Mouse (Mus musculus) MEL (cell line): ENCODE data around the gene Brat1. TPM values are rescaled to one million over a fixed set of nuclear protein-coding genes. Genes with fewer than 3 reads are reported as not detected.

Experiments
- DNase-seq: peaks from one replicate; pipeline ENCODE4 v3.0.0; 2011; ENCODE audit warnings: low read depth, low spot score
- H3K27ac ChIP-seq: 2 replicates; pipeline ENCODE4 v1.5.1; 2012; ENCODE audit warnings: low read depth, mild to moderate bottlenecking, control low read depth, low read length, moderate library complexity; ENCODE audit not compliant: control insufficient read depth
- H3K27me3 ChIP-seq, 2 experiments: fragments of 150-350 bp in 1 of 2; sonication (generic) in 1 of 2; 2 replicates each; pipeline ENCODE4 v1.6.1; 2012; ENCODE audit warnings: low read length in 2 of 2, mild to moderate bottlenecking in 2 of 2, improper control_type of control experiment in 1 of 2, moderate library complexity in 1 of 2; ENCODE audit not compliant: insufficient read depth in 2 of 2, control insufficient read depth in 1 of 2
- H3K36me3 ChIP-seq, 2 experiments: 2 replicates each; pipeline ENCODE4 v1.6.1; 2012 to 2014; ENCODE audit warnings: low read length in 2 of 2, improper control_type of control experiment in 1 of 2, inconsistent platforms in 1 of 2, mild to moderate bottlenecking in 1 of 2; ENCODE audit not compliant: insufficient read depth in 2 of 2, control insufficient read depth in 1 of 2
- H3K4me1 ChIP-seq, 2 experiments: fragments of 150-350 bp in 1 of 2; sonication (generic) in 1 of 2; 2 replicates each; pipeline ENCODE4 v1.6.1; 2012; ENCODE audit warnings: low read length in 2 of 2, improper control_type of control experiment in 1 of 2, mild to moderate bottlenecking in 1 of 2; ENCODE audit not compliant: insufficient read depth in 2 of 2, control insufficient read depth in 1 of 2
- H3K4me3 ChIP-seq, 2 experiments: fragments of 150-350 bp in 1 of 2; sonication (generic) in 1 of 2; 2 replicates each; pipeline ENCODE4 v1.5.1; 2012; ENCODE audit warnings: low read depth in 2 of 2, low read length in 2 of 2, mild to moderate bottlenecking in 2 of 2, moderate library complexity in 2 of 2, control low read depth in 1 of 2, improper control_type of control experiment in 1 of 2; ENCODE audit not compliant: control insufficient read depth in 1 of 2, insufficient read depth in 1 of 2
- H3K79me2 ChIP-seq: 2 replicates; pipeline ENCODE4 v1.6.1; 2012; ENCODE audit warnings: mild to moderate bottlenecking, low read length, moderate library complexity; ENCODE audit not compliant: control insufficient read depth, poor library complexity, insufficient read depth
- H3K9ac ChIP-seq: 2 replicates; pipeline ENCODE4 v1.6.1; 2012; ENCODE audit warnings: low read depth, mild to moderate bottlenecking, control low read depth, low read length, moderate library complexity; ENCODE audit not compliant: control insufficient read depth, poor library complexity, severe bottlenecking
- H3K9me3 ChIP-seq: fragments of 150-350 bp; sonication (generic); replicated peaks from 2 replicates; pipeline ENCODE4 v1.6.1; 2012; ENCODE audit warnings: mild to moderate bottlenecking, low read length, improper control_type of control experiment, moderate library complexity; ENCODE audit not compliant: insufficient read depth
- CHD1 ChIP-seq: IDR thresholded peaks from 2 replicates; pipeline ENCODE4 v1.6.1; 2012; ENCODE audit warnings: low read depth, mild to moderate bottlenecking, inconsistent platforms, low read length, improper control_type of control experiment
- CHD2 ChIP-seq: IDR thresholded peaks from 2 replicates; pipeline ENCODE4 v1.6.1; 2011; ENCODE audit warnings: low read length, improper control_type of control experiment
- CTCF ChIP-seq, 3 experiments: IDR thresholded peaks in 2 of 3; conservative IDR thresholded peaks in 1 of 3; 2 replicates each; pipeline ENCODE4 v1.5.1; 2011 to 2012; ENCODE audit warnings: low read length in 3 of 3, low read depth in 2 of 3, mild to moderate bottlenecking in 2 of 3, improper control_type of control experiment in 1 of 3, inconsistent platforms in 1 of 3, mixed read lengths in 1 of 3, moderate library complexity in 1 of 3; ENCODE audit not compliant: control insufficient read depth in 1 of 3, insufficient read depth in 1 of 3, poor library complexity in 1 of 3, severe bottlenecking in 1 of 3
- E2F4 ChIP-seq: IDR thresholded peaks from 2 replicates; pipeline ENCODE4 v1.6.1; 2011; ENCODE audit warnings: low read depth, low read length, improper control_type of control experiment, borderline replicate concordance
- ELF1 ChIP-seq: IDR thresholded peaks from 2 replicates; pipeline ENCODE4 v1.6.1; 2014; ENCODE audit warnings: low read depth, mild to moderate bottlenecking, inconsistent platforms, low read length, improper control_type of control experiment, moderate library complexity
- ETS1 ChIP-seq: IDR thresholded peaks from 2 replicates; pipeline ENCODE4 v1.6.1; 2012; ENCODE audit warnings: low read depth, mild to moderate bottlenecking, inconsistent platforms, low read length, improper control_type of control experiment, moderate library complexity
- GABPA ChIP-seq: IDR thresholded peaks from 2 replicates; pipeline ENCODE4 v1.6.1; 2012; ENCODE audit warnings: low read depth, mild to moderate bottlenecking, inconsistent platforms, low read length, improper control_type of control experiment, moderate library complexity
- GATA1 ChIP-seq: IDR thresholded peaks from 2 replicates; pipeline ENCODE4 v1.6.1; 2011; ENCODE audit warnings: low read depth, low read length, improper control_type of control experiment
- HCFC1 ChIP-seq: IDR thresholded peaks from 2 replicates; pipeline ENCODE4 v1.6.1; 2012; ENCODE audit warnings: low read depth, mild to moderate bottlenecking, inconsistent platforms, low read length, improper control_type of control experiment, moderate library complexity
- JUND ChIP-seq: IDR thresholded peaks from 2 replicates; pipeline ENCODE4 v1.6.1; 2011; ENCODE audit warnings: low read depth, mild to moderate bottlenecking, improper control_type of control experiment, low read length
- MAFK ChIP-seq: IDR thresholded peaks from 2 replicates; pipeline ENCODE4 v1.6.1; 2011; ENCODE audit warnings: low read depth, mild to moderate bottlenecking, low read length, improper control_type of control experiment, borderline replicate concordance
- MAX ChIP-seq: IDR thresholded peaks from 2 replicates; pipeline ENCODE4 v1.6.1; 2011; ENCODE audit warnings: low read length, improper control_type of control experiment
- MAZ ChIP-seq: IDR thresholded peaks from 2 replicates; pipeline ENCODE4 v1.6.1; 2012; ENCODE audit warnings: low read depth, mild to moderate bottlenecking, inconsistent platforms, low read length, improper control_type of control experiment
- MEF2A ChIP-seq: IDR thresholded peaks from 2 replicates; pipeline ENCODE4 v1.6.1; 2014; ENCODE audit warnings: low read depth, mild to moderate bottlenecking, inconsistent platforms, low read length, improper control_type of control experiment; ENCODE audit not compliant: poor library complexity, insufficient replicate concordance, severe bottlenecking; ENCODE audit errors: extremely low read depth
- MXI1 ChIP-seq: IDR thresholded peaks from 2 replicates; pipeline ENCODE4 v1.6.1; 2011; ENCODE audit warnings: mild to moderate bottlenecking, low read depth, low read length, improper control_type of control experiment
- POLR2A ChIP-seq, 2 experiments: IDR thresholded peaks; 2 replicates each; pipeline ENCODE4 v1.6.1; 2011 to 2012; ENCODE audit warnings: low read length in 2 of 2, mild to moderate bottlenecking in 2 of 2, control low read depth in 1 of 2, improper control_type of control experiment in 1 of 2, low read depth in 1 of 2, moderate library complexity in 1 of 2; ENCODE audit not compliant: control insufficient read depth in 1 of 2, insufficient read depth in 1 of 2, poor library complexity in 1 of 2
- POLR2AphosphoS2 ChIP-seq: IDR thresholded peaks from 2 replicates; pipeline ENCODE4 v1.6.1; 2011; ENCODE audit warnings: low read length, improper control_type of control experiment
- POLR2AphosphoS5 ChIP-seq: IDR thresholded peaks from 2 replicates; pipeline ENCODE4 v1.6.1; 2012; ENCODE audit warnings: low read depth, borderline replicate concordance, mild to moderate bottlenecking, inconsistent platforms, low read length, moderate library complexity, mixed read lengths
- RAD21 ChIP-seq: IDR thresholded peaks from 2 replicates; pipeline ENCODE4 v1.6.1; 2011; ENCODE audit warnings: mild to moderate bottlenecking, low read depth, low read length, improper control_type of control experiment
- SIN3A ChIP-seq: IDR thresholded peaks from 2 replicates; pipeline ENCODE4 v1.6.1; 2012; ENCODE audit warnings: low read length, improper control_type of control experiment, inconsistent platforms
- SMC3 ChIP-seq: IDR thresholded peaks from 2 replicates; pipeline ENCODE4 v1.6.1; 2011; ENCODE audit warnings: low read depth, low read length, improper control_type of control experiment
- USF1 ChIP-seq: IDR thresholded peaks from 2 replicates; pipeline ENCODE4 v1.6.1; 2014; ENCODE audit warnings: low read depth, mild to moderate bottlenecking, inconsistent platforms, low read length, improper control_type of control experiment, moderate library complexity
- ZC3H11A ChIP-seq: IDR thresholded peaks from 2 replicates; pipeline ENCODE4 v1.6.1; 2012; ENCODE audit warnings: low read depth, mild to moderate bottlenecking, inconsistent platforms, low read length, improper control_type of control experiment
- ZMIZ1 ChIP-seq: IDR thresholded peaks from 2 replicates; pipeline ENCODE4 v1.6.1; 2012; ENCODE audit warnings: low read depth, mild to moderate bottlenecking, inconsistent platforms, low read length, improper control_type of control experiment, moderate library complexity
- ZNF384 ChIP-seq: IDR thresholded peaks from 2 replicates; pipeline ENCODE4 v1.6.1; 2012; ENCODE audit warnings: low read depth, mild to moderate bottlenecking, inconsistent platforms, low read length, improper control_type of control experiment
- polyA plus RNA-seq, 2 experiments: library from polyadenylated mRNA; stranded (reverse) in 1 of 2; unstranded in 1 of 2; fragments of >175 nt in 1 of 2; fragments of >200 nt in 1 of 2; gene quantifications; 2 replicates each; pipeline versions ENCODE4 v1.2.1 to v1.2.4; 2012; ENCODE audit warnings: low replicate concordance in 2 of 2, low read depth in 1 of 2; ENCODE audit not compliant: insufficient read length in 2 of 2, insufficient read depth in 1 of 2, missing spikeins in 1 of 2
- total RNA-seq: library from RNA; depleted of rRNA; stranded (reverse); fragments of 300-350 nt; gene quantifications from 2 replicates; pipeline ENCODE4 v1.2.3, GENCODE M21; 2012

The Brat1 gene
- total and polyA plus RNA-seq, 3 experiments: 13.7 to 14.2 TPM; not detected in 1

DNA sequence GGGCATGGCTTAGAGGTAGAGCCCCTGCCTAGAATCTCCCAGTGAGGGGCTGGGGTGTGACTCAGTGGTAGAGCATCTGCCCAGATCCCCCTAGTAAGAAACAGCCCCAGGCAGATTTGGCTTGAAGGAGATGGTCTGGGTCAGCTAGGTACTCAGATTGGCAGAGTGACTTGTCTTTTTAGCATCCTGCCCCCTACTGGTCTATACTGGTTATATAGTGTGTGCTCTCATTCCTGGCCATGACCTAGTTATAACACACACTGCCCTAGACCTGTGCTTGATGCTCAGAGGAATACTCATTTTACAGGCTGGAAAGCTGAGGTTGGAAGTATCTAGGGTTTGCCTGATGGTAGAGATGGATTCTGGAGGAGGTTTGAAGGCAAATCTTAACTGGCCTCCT is 37.1 kb downstream of the Brat1 start:
- Histone ChIP-seq H3K9me3 (no peaks in the 10 kb centered on the region), H3K9ac (no peak overlapping the region), H3K27ac (no peak overlapping the region), H3K36me3 (no peaks in the 10 kb centered on the region), H3K79me2 (no peaks in the 10 kb centered on the region), H3K4me3 (no peak overlapping the region), H3K4me1 (no peaks in the 10 kb centered on the region), H3K27me3 (no peaks in the 10 kb centered on the region)
- TF ChIP-seq POLR2A (IDR thresholded peaks at IDR 0.05; ENCODE audit: control insufficient read depth in 1 of 2, insufficient read depth in 1 of 2, low read depth in 1 of 2, low read length in 2 of 2, poor library complexity in 1 of 2) (no peak), POLR2AphosphoS2 (no peak), CTCF (IDR thresholded peaks at IDR 0.05 in 2 of 3, conservative IDR thresholded peaks at IDR 0.05 in 1 of 3; ENCODE audit: control insufficient read depth in 1 of 3, insufficient read depth in 1 of 3, low read depth in 2 of 3, low read length in 3 of 3, poor library complexity in 1 of 3, severe bottlenecking in 1 of 3) (peak; percentile 20 to 69 (median 65); a peak in 5 of 6 replicates), MAZ (no peak), CHD2 (no peak), ZNF384 (no peak), USF1 (no peak), HCFC1 (no peak), RAD21 (peak; percentile 51), E2F4 (no peak), MAFK (no peak), MXI1 (no peak), ZC3H11A (peak; percentile 19; the same call in 1 of the 2 replicates), MEF2A (no peak), POLR2AphosphoS5 (no peak), ETS1 (no peak), GATA1 (no peak), CHD1 (no peak), SMC3 (peak; percentile 62), ZMIZ1 (no peak), SIN3A (no peak), GABPA (no peak)
- DNase-seq: peak; percentile 71

DNA sequence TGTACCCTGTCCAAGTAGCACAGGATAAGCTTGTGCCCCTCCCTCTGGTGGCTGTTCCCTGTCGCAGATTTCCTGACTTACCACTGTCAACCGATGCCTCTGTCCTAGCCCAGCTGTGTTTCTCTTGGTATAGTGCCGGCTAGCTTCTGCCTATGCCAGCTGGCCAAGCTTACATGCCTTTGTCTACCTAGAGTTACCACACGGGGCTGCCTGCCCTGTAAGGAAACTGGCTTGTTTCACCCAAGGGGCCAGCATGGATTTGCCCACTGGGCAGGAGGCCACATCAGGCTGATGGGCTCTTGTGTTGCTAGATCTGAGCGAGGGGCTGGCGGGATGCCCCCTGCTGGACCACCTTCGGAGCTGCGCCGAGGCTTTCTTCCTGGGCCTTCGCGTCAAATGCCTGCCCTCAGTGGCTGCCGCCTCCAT is 38.9 kb downstream of the Brat1 start:
- Histone ChIP-seq H3K79me2 (no peaks in the 10 kb centered on the region), H3K4me3 (no peak overlapping the region), H3K27ac (no peak overlapping the region), H3K9me3 (no peaks in the 10 kb centered on the region), H3K27me3 (no peaks in the 10 kb centered on the region), H3K36me3 (no peaks in the 10 kb centered on the region), H3K4me1 (peaks cover 0 to 4% of the 10 kb centered on the region in 2 experiments; a peak in 2 of 4 replicates), H3K9ac (no peak overlapping the region)
- TF ChIP-seq SMC3: peak; percentile 35; the same call in 1 of the 2 replicates
- no peak for TF ChIP-seq HCFC1
- no peak for TF ChIP-seq RAD21
- TF ChIP-seq JUND: no peak
- TF ChIP-seq CTCF (IDR thresholded peaks at IDR 0.05 in 2 of 3, conservative IDR thresholded peaks at IDR 0.05 in 1 of 3; ENCODE audit: control insufficient read depth in 1 of 3, insufficient read depth in 1 of 3, low read depth in 2 of 3, low read length in 3 of 3, poor library complexity in 1 of 3, severe bottlenecking in 1 of 3): peak; percentile 15 to 59 (median 40); a peak in 5 of 6 replicates
- no peak for TF ChIP-seq MAZ
- no peak for TF ChIP-seq MAX
- TF ChIP-seq ELF1: no peak
- DNase-seq: peak; percentile 25
